Mouse (Mus musculus) liver, embryonic 16.5 days (tissue): ENCODE results near the gene Ifit1. TPM values are rescaled to one million over a fixed set of nuclear protein-coding genes. Genes with fewer than 3 reads are reported as not detected.

Experiments used
- ATAC-seq: fragments of 200-750 bp; cut with Nextera tagmentation; 2 replicates; pipeline ENCODE4 v1.8.0; 2017; ENCODE audit warnings: low read depth, mild to moderate bottlenecking, moderate number of reproducible peaks, moderate library complexity
- H3K27ac ChIP-seq: fragments of 300-500 bp; sonication (generic); 2 replicates; pipeline ENCODE4 v1.5.1; 2014; ENCODE audit warnings: mild to moderate bottlenecking, low read length
- H3K27me3 ChIP-seq: fragments of 300-500 bp; sonication (generic); 2 replicates; pipeline ENCODE4 v1.6.1; 2014; ENCODE audit warnings: low read depth, low read length, mixed read lengths; ENCODE audit not compliant: control insufficient read depth, insufficient read depth
- H3K36me3 ChIP-seq: fragments of 300-500 bp; sonication (generic); 2 replicates; pipeline ENCODE4 v1.6.1; 2014; ENCODE audit warnings: mild to moderate bottlenecking; ENCODE audit not compliant: control insufficient read depth, insufficient read depth
- H3K4me1 ChIP-seq: fragments of 300-500 bp; sonication (generic); 2 replicates; pipeline ENCODE4 v1.6.1; 2014; ENCODE audit warnings: low read depth, low read length, mixed read lengths; ENCODE audit not compliant: control insufficient read depth
- H3K4me2 ChIP-seq: fragments of 300-500 bp; sonication (generic); 2 replicates; pipeline ENCODE4 v1.6.1; 2014; ENCODE audit warnings: low read depth, low read length, mixed read lengths
- H3K4me3 ChIP-seq: fragments of 300-500 bp; sonication (generic); 2 replicates; pipeline ENCODE4 v1.5.1; 2014; ENCODE audit warnings: low read depth, mild to moderate bottlenecking, low read length
- H3K9ac ChIP-seq: fragments of 300-500 bp; sonication (generic); 2 replicates; pipeline ENCODE4 v1.6.1; 2014; ENCODE audit warnings: low read depth, low read length
- H3K9me3 ChIP-seq: fragments of 300-500 bp; sonication (generic); replicated peaks from 2 replicates; pipeline ENCODE4 v1.6.1; 2016; ENCODE audit warnings: low read length; ENCODE audit not compliant: control insufficient read depth
- WGBS: fragments of 180-500 bp; shearing (Covaris S2); extraction: QIAGEN DNeasy Blood & Tissue Kit; methylation state at CpG from one replicate; pipeline ENCODE4 v1.1.7; 2014; ENCODE audit not compliant: insufficient replicate concordance; 5-methylcytosine and 5-hydroxymethylcytosine counted together
- polyA plus RNA-seq: library from polyadenylated mRNA; unstranded; fragments of >200 nt; fragmentation: Nextera tagmentation; extraction: Ambion mirVana; gene quantifications from 2 replicates; pipeline ENCODE4 v1.2.1, GENCODE M21; 2015

The Ifit1 gene
- polyA plus RNA-seq, 1 experiment from 2014 or later: 0.77 TPM

- WGBS: 57% methylated on average over 2 of the region's 2 CpGs
- Histone ChIP-seq H3K4me1 (no peaks in the 10 kb centered on the region; the same call in 1 of the 2 replicates), H3K4me3 (no peak overlapping the region), H3K27ac (no peak overlapping the region), H3K4me2 (no peak overlapping the region), H3K36me3 (no peaks in the 10 kb centered on the region), H3K27me3 (no peaks in the 10 kb centered on the region), H3K9me3 (no peaks in the 10 kb centered on the region), H3K9ac (no peak overlapping the region)
- ATAC-seq: no peak
Observed at GRCm38 (mm10) chr19:34699300-34699699, 58.6 kb downstream of the Ifit1 start.

Other genes with a start within 250 kb of the Ifit1 start
- 0.08 TPM in 2 replicates for gene Ch25h, start 165.7 kb upstream of the Ifit1 start, polyA plus RNA-seq
- 51.8 and 53.1 TPM in 2 replicates for gene Lipa, start 113.4 kb upstream of the Ifit1 start, polyA plus RNA-seq
- gene Ifit2, start 90.2 kb upstream of the Ifit1 start, polyA plus RNA-seq: 2.8 and 3.2 TPM in 2 replicates
- gene Ifit3, start 57.3 kb upstream of the Ifit1 start, polyA plus RNA-seq: 1.1 and 1.9 TPM in 2 replicates
- 0.09 and 0.16 TPM in 2 replicates for gene Ifit1bl1, start 38.9 kb upstream of the Ifit1 start, polyA plus RNA-seq
- gene Ifit3b, start 32.9 kb upstream of the Ifit1 start, polyA plus RNA-seq: 0.28 and 0.41 TPM in 2 replicates
- gene Ifit1bl2, start 128 bp upstream of the Ifit1 start, polyA plus RNA-seq: 0.09 and 0.30 TPM in 2 replicates
- gene Slc16a12, start 106.4 kb downstream of the Ifit1 start, polyA plus RNA-seq: 15.3 and 16.5 TPM in 2 replicates
- gene Pank1, start 238.6 kb downstream of the Ifit1 start, polyA plus RNA-seq: 10.0 and 10.7 TPM in 2 replicates